Mouse (Mus musculus) intestine, postnatal 0 days (tissue): ENCODE results near the gene Wwox. TPM values are rescaled to one million over a fixed set of nuclear protein-coding genes. Genes with fewer than 3 reads are reported as not detected.

ENCODE experiments used
- ATAC-seq: fragments of 200-750 bp; cut with Nextera tagmentation; 2 replicates; pipeline ENCODE4 v1.8.0; 2017; ENCODE audit warnings: mild to moderate bottlenecking, moderate TSS enrichment, moderate library complexity
- H3K27ac ChIP-seq: fragments of 300-500 bp; sonication (generic); 2 replicates; pipeline ENCODE4 v1.5.1; 2014; ENCODE audit warnings: mild to moderate bottlenecking, low read depth, low read length, moderate library complexity
- H3K27me3 ChIP-seq: fragments of 300-500 bp; sonication (generic); replicated peaks from 2 replicates; pipeline ENCODE4 v1.6.1; 2014; ENCODE audit warnings: low read length, mixed read lengths; ENCODE audit not compliant: control insufficient read depth, insufficient read depth
- H3K36me3 ChIP-seq: fragments of 300-500 bp; sonication (generic); 2 replicates; pipeline ENCODE4 v1.6.1; 2014; ENCODE audit warnings: mild to moderate bottlenecking, moderate library complexity; ENCODE audit not compliant: control insufficient read depth, insufficient read depth
- H3K4me1 ChIP-seq: fragments of 300-500 bp; sonication (generic); replicated peaks from 2 replicates; pipeline ENCODE4 v1.6.1; 2014; ENCODE audit warnings: antibody characterized with exemption, low read length, mixed read lengths; ENCODE audit not compliant: control insufficient read depth, insufficient read depth
- H3K4me2 ChIP-seq: fragments of 300-500 bp; sonication (generic); replicated peaks from 2 replicates; pipeline ENCODE4 v1.6.1; 2014; ENCODE audit warnings: low read depth, mild to moderate bottlenecking, moderate library complexity
- H3K4me3 ChIP-seq: fragments of 300-500 bp; sonication (generic); 2 replicates; pipeline ENCODE4 v1.5.1; 2014; ENCODE audit warnings: low read depth, low read length
- H3K9ac ChIP-seq: fragments of 300-500 bp; sonication (generic); 2 replicates; pipeline ENCODE4 v1.6.1; 2014; ENCODE audit warnings: mild to moderate bottlenecking, low read depth, low read length
- H3K9me3 ChIP-seq: fragments of 300-500 bp; sonication (generic); 2 replicates; pipeline ENCODE4 v1.6.1; 2016; ENCODE audit warnings: mixed run types; ENCODE audit not compliant: control insufficient read depth
- CTCF ChIP-seq: sonication (generic); IDR thresholded peaks from 2 replicates; pipeline ENCODE4 v1.5.1; 2016; ENCODE audit warnings: low read depth, mild to moderate bottlenecking, control low read depth, antibody characterized with exemption, moderate library complexity
- WGBS: fragments of 180-500 bp; shearing (Covaris S2); extraction: QIAGEN DNeasy Blood & Tissue Kit; methylation state at CpG from one replicate; pipeline ENCODE4 v1.1.7; 2014; 5-methylcytosine and 5-hydroxymethylcytosine counted together
- polyA plus RNA-seq: library from polyadenylated mRNA; unstranded; fragments of >200 nt; fragmentation: Nextera tagmentation; extraction: Ambion mirVana; gene quantifications from 2 replicates; pipeline ENCODE4 v1.2.1, GENCODE M21; 2015

Gene Wwox
- polyA plus RNA-seq, 1 experiment from 2014 or later: 7.1 TPM

DNA sequence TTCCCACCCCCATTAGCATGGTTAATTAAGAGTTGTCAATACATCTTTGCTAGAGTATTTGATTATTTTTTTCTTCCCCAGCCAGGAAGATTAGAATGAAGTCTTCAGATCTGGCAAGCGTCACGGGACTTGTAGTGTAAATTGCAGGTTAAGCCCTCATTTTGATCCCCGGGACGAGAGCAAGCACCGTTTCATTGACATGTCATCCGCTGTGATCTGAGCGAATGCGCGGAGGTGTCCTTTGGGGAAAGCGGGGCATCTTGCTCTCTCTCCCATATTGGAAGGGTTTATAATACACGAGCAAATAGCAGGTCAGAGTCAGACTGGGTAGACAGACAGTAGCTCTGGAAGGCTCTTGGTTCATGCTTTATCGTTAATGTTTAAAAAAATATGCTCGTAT is 123.0 kb downstream of the Wwox start:
- H3K27ac ChIP-seq: no peak overlapping the region
- H3K4me1 ChIP-seq: no peaks in the 10 kb centered on the region
- ATAC-seq: no peak
- no peak overlapping the region for H3K9ac ChIP-seq
- H3K27me3 ChIP-seq: no peaks in the 10 kb centered on the region
- no peak overlapping the region for H3K4me2 ChIP-seq
- TF ChIP-seq CTCF: no peak
- H3K4me3 ChIP-seq: no peak overlapping the region
- no peaks in the 10 kb centered on the region for H3K9me3 ChIP-seq
- no peaks in the 10 kb centered on the region for H3K36me3 ChIP-seq
- WGBS: 84% methylated on average over 13 of the region's 13 CpGs

DNA sequence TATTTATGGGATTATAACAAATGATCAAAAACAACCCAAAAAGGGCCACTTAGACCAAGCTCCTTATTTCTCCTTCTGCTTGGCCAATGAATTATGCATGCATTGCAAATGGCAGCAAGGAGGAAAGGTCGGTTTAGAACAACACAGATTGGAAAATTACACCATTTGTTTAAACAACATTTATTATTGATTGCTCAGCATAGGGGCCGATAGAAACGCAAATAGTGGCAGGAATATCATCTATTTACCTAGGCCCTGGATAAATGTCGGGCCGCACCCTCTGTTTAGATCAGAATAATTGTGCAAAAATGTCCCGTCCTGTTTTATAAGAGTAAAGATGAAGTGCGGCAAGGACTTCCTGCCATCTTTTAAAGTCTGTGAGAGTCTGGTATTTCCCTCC is 123.9 kb downstream of the Wwox start:
- no peaks in the 10 kb centered on the region for H3K9me3 ChIP-seq

DNA sequence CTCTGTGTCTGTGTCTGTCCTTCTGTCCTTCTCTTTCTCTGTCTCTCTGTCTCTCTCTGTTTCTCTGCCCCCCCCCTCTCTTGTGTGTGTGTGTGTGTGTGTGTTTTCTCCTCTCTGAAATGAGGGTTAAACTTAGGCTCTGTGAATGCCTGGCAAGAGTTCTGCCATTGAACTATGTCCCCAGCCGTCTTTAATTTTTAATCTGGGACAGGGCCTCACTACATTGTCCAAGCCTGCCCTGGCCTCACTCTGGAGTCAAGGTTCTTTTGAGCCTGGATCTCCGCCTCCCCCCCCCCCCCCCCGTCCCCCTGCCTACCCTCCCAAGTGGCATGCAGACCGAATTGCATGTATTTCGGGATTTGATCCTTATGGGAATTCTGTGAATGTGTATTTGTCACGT is 124.6 kb downstream of the Wwox start:
- 87% methylated on average over 6 of the region's 6 CpGs for WGBS
- no peak overlapping the region for H3K4me2 ChIP-seq
- no peak for ATAC-seq
- H3K4me1 ChIP-seq: no peaks in the 10 kb centered on the region
- no peak for TF ChIP-seq CTCF
- no peaks in the 10 kb centered on the region for H3K27me3 ChIP-seq
- H3K9ac ChIP-seq: no peak overlapping the region
- no peak overlapping the region for H3K4me3 ChIP-seq
- H3K9me3 ChIP-seq: no peaks in the 10 kb centered on the region
- no peak overlapping the region for H3K27ac ChIP-seq
- H3K36me3 ChIP-seq: no peaks in the 10 kb centered on the region

More for the DNA sequence above, 123.9 kb downstream of the Wwox start:
- Histone ChIP-seq H3K4me1 (no peaks in the 10 kb centered on the region), H3K36me3 (no peaks in the 10 kb centered on the region), H3K27me3 (no peaks in the 10 kb centered on the region), H3K27ac (no peak overlapping the region), H3K4me2 (no peak overlapping the region), H3K9ac (no peak overlapping the region), H3K4me3 (no peak overlapping the region)
- ATAC-seq: no peak
- no peak for TF ChIP-seq CTCF
- WGBS: 62% methylated on average over 7 of the region's 7 CpGs

- Histone ChIP-seq H3K9me3 (no peaks in the 10 kb centered on the region), H3K27ac (no peak overlapping the region), H3K9ac (no peak overlapping the region), H3K4me3 (no peak overlapping the region), H3K36me3 (no peaks in the 10 kb centered on the region), H3K4me1 (no peaks in the 10 kb centered on the region), H3K27me3 (no peaks in the 10 kb centered on the region), H3K4me2 (no peak overlapping the region)
- no peak for ATAC-seq
- no peak for TF ChIP-seq CTCF
- 48% methylated on average over 16 of the region's 16 CpGs for WGBS
Observed at GRCm38 (mm10) chr8:114568531-114569166, 129.2 kb downstream of the Wwox start.

- ATAC-seq: no peak
- H3K4me1 ChIP-seq: no peaks in the 10 kb centered on the region
- TF ChIP-seq CTCF: no peak
- H3K27ac ChIP-seq: no peak overlapping the region
- no peaks in the 10 kb centered on the region for H3K36me3 ChIP-seq
- H3K4me3 ChIP-seq: no peak overlapping the region
- 84% methylated on average over 4 of the region's 4 CpGs for WGBS
- no peak overlapping the region for H3K4me2 ChIP-seq
- no peak overlapping the region for H3K9ac ChIP-seq
- H3K9me3 ChIP-seq: no peaks in the 10 kb centered on the region
- no peaks in the 10 kb centered on the region for H3K27me3 ChIP-seq
Observed at GRCm38 (mm10) chr8:114573014-114573746, 133.7 kb downstream of the Wwox start.

- no peak for TF ChIP-seq CTCF
- Histone ChIP-seq H3K4me2 (no peak overlapping the region), H3K4me3 (no peak overlapping the region), H3K9me3 (no peaks in the 10 kb centered on the region), H3K27ac (no peak overlapping the region), H3K36me3 (no peaks in the 10 kb centered on the region), H3K4me1 (no peaks in the 10 kb centered on the region), H3K27me3 (no peaks in the 10 kb centered on the region), H3K9ac (no peak overlapping the region)
- 81% methylated on average over 8 of the region's 8 CpGs for WGBS
- no peak for ATAC-seq
Observed at GRCm38 (mm10) chr8:114573747-114574093, 134.3 kb downstream of the Wwox start.
